Mouse (Mus musculus) E14TG2a.4 (cell line): ENCODE data around the gene Bean1.
A peak's percentile ranks its signal among the peaks of the same experiment; 100 is the strongest.

Source experiments
- H3K27me3 ChIP-seq: 2 replicates; pipeline ENCODE4 v1.6.1; 2014; ENCODE audit warnings: low read length, control low read depth; ENCODE audit not compliant: insufficient read depth
- H3K36me3 ChIP-seq: 2 replicates; pipeline ENCODE4 v1.6.1; 2014; ENCODE audit warnings: low read length, control low read depth; ENCODE audit not compliant: insufficient read depth
- H3K4me1 ChIP-seq: replicated peaks from 2 replicates; pipeline ENCODE4 v1.6.1; 2014; ENCODE audit warnings: low read depth, low read length, control low read depth
- H3K4me3 ChIP-seq: replicated peaks from 2 replicates; pipeline ENCODE4 v1.5.1; 2014; ENCODE audit warnings: mild to moderate bottlenecking, low read length
- H3K9me3 ChIP-seq: 2 replicates; pipeline ENCODE4 v1.6.1; 2014; ENCODE audit warnings: low read length, control low read depth
- CTCF ChIP-seq: conservative IDR thresholded peaks from 2 replicates; pipeline ENCODE4 v1.5.1; 2014; ENCODE audit warnings: low read length
- NANOG ChIP-seq: IDR thresholded peaks from 2 replicates; pipeline ENCODE4 v1.6.1; 2014; ENCODE audit warnings: borderline replicate concordance, low read length, mixed read lengths
- POU5F1 ChIP-seq: IDR thresholded peaks from 2 replicates; pipeline ENCODE4 v1.6.1; 2014; ENCODE audit warnings: low read length, borderline replicate concordance

The Bean1 gene

DNA sequence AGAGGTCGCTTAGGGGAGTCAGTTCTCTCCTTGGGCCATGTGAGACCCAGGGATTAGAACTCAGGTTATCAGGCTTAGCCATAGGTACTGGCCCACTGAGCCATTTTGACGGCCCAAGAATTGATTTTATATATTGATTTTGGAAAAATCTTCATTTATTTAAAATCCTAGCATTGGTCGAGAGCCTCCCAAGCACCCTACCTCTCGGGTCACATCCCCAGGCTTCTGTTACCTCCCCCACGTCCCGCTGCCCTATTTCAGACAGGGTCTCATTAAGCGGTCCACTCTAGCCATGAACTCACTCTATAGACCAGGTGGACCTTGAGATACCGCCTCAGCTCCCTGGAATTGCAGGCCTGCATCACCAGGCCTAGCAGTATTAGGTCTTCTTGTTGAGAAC lies 35.7 kb upstream of the Bean1 start:
- Histone ChIP-seq H3K27me3 (peaks cover 17% of the 10 kb centered on the region), H3K4me3 (no peak overlapping the region), H3K9me3 (no peaks in the 10 kb centered on the region), H3K4me1 (no peaks in the 10 kb centered on the region), H3K36me3 (no peaks in the 10 kb centered on the region)
- TF ChIP-seq NANOG (no peak), POU5F1 (no peak), CTCF (no peak)

- TF ChIP-seq POU5F1 (no peak), CTCF (no peak), NANOG (no peak)
- no peak overlapping the region for H3K4me3 ChIP-seq
- no peaks in the 10 kb centered on the region for H3K9me3 ChIP-seq
Observed at GRCm38 (mm10) chr8:104136277-104136676, 34.0 kb upstream of the Bean1 start.

DNA sequence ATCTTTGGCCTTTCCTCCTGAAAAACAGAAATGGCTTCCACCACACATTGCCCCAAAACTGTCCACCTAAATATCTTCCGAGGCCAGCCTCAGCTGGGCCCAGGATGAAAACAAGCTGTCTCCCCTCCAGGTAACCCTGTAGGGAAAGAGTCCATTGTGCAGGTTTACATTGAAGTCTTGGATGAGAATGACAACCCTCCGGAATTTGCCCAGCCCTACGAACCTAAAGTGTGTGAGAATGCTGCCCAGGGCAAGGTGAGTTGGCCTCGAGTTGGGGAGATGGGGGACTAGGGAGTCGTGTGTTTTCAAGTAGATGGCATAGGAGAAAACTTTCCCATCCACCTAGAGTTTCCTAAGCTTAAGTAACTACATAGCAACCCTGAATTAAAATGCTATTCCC lies 32.6 kb upstream of the Bean1 start:
- TF ChIP-seq CTCF = no peak
- no peak for TF ChIP-seq POU5F1
- H3K27me3 ChIP-seq = peaks cover 37% of the 10 kb centered on the region
- H3K4me1 ChIP-seq = peaks cover 4% of the 10 kb centered on the region; the same call in 1 of the 2 replicates
- H3K4me3 ChIP-seq = no peak overlapping the region
- no peaks in the 10 kb centered on the region for H3K36me3 ChIP-seq
- no peaks in the 10 kb centered on the region for H3K9me3 ChIP-seq

More at GRCm38 (mm10) chr8:104136277-104136676, 34.0 kb upstream of the Bean1 start:
- peaks cover 25% of the 10 kb centered on the region for H3K27me3 ChIP-seq
- H3K36me3 ChIP-seq = no peaks in the 10 kb centered on the region
- 0 out of 2 replicates have a peak, but pooled peaks cover 4% of the 10 kb centered on the region for H3K4me1 ChIP-seq

DNA sequence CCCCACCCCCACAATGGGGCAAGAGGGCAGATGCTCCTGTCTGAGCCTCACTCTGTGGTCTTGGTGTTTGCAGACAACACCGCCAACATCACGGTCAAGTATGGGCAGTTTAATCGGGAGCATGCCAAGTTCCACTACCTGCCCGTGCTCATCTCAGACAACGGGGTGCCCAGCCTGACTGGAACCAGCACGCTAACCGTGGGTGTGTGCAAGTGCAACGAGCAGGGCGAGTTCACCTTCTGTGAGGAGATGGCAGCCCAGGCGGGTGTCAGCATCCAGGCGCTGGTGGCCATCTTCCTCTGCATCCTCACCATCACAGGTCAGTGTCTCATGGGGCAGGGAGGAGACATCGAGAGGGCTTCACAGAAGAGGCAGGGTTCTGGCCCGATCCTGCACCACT lies 29.6 kb upstream of the Bean1 start:
- Histone ChIP-seq H3K9me3 (no peaks in the 10 kb centered on the region), H3K27me3 (peaks cover 51% of the 10 kb centered on the region), H3K4me3 (peak overlapping the region; percentile 32), H3K36me3 (no peaks in the 10 kb centered on the region), H3K4me1 (peaks cover 4% of the 10 kb centered on the region; the same call in 1 of the 2 replicates)
- TF ChIP-seq CTCF (no peak), NANOG (no peak), POU5F1 (no peak)

DNA sequence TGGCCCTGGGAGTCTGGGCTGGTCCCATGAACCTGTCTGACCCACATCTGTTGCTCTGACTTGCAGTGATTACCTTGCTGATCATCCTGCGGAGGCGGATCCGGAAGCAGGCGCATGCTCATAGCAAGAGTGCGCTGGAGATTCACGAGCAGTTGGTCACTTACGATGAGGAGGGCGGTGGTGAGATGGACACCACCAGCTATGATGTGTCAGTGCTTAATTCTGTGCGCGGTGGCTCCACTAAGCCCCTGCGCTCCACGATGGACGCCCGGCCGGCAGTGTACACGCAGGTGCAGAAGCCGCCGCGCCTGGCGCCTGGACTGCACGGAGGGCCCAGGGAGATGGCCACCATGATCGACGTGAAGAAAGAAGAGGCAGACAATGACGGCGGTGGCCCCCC lies 27.8 kb upstream of the Bean1 start:
- Histone ChIP-seq H3K9me3 (no peaks in the 10 kb centered on the region), H3K4me3 (peak overlapping the region; percentile 75), H3K27me3 (peaks cover 48% of the 10 kb centered on the region), H3K4me1 (peaks cover 4% of the 10 kb centered on the region; the same call in 1 of the 2 replicates), H3K36me3 (no peaks in the 10 kb centered on the region)
- TF ChIP-seq CTCF (no peak), POU5F1 (no peak), NANOG (no peak)

DNA sequence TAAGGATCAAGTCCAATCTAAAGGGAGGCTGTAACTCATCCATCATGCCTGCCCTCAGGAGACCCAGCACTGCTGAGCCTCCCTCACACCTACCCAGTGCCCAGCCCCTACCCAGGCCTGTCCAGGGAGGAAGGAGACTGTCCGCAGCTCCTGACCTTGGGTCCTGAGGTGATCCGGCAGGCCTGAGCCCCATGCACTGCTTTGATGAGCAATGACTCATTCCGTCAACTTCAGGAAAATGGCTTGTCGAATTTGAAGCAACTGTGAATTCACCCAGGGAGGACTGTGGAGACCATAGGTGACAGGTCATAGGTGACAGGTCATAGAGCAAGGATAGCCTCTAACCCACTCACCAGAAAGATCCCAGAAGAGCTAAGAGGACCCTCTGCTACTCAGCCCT lies 26.9 kb upstream of the Bean1 start:
- no peaks in the 10 kb centered on the region for H3K36me3 ChIP-seq
- peaks cover 4% of the 10 kb centered on the region; the same call in 1 of the 2 replicates for H3K4me1 ChIP-seq
- H3K27me3 ChIP-seq = peaks cover 47% of the 10 kb centered on the region
- no peak overlapping the region for H3K4me3 ChIP-seq
- no peak for TF ChIP-seq NANOG
- no peak for TF ChIP-seq CTCF
- no peak for TF ChIP-seq POU5F1
- no peaks in the 10 kb centered on the region for H3K9me3 ChIP-seq

- H3K36me3 ChIP-seq = no peaks in the 10 kb centered on the region
- TF ChIP-seq CTCF (no peak), POU5F1 (no peak), NANOG (no peak)
- H3K27me3 ChIP-seq = peaks cover 37% of the 10 kb centered on the region
- no peak overlapping the region for H3K4me3 ChIP-seq
- H3K4me1 ChIP-seq = peaks cover 4% of the 10 kb centered on the region; the same call in 1 of the 2 replicates
- H3K9me3 ChIP-seq = no peaks in the 10 kb centered on the region
Observed at GRCm38 (mm10) chr8:104144434-104145216, 25.6 kb upstream of the Bean1 start.

- TF ChIP-seq CTCF = peak; percentile 78
- TF ChIP-seq NANOG = no peak
- no peak for TF ChIP-seq POU5F1
- Histone ChIP-seq H3K27me3 (peaks cover 29% of the 10 kb centered on the region), H3K4me1 (no peaks in the 10 kb centered on the region; the same call in 1 of the 2 replicates), H3K36me3 (no peaks in the 10 kb centered on the region), H3K4me3 (no peak overlapping the region), H3K9me3 (no peaks in the 10 kb centered on the region)
Observed at GRCm38 (mm10) chr8:104145981-104146689, 24.1 kb upstream of the Bean1 start.
